Mouse (Mus musculus) left cerebral cortex, postnatal 14 days (tissue): ENCODE data around the gene Tprn. TPM values are rescaled to one million over a fixed set of nuclear protein-coding genes. Genes with fewer than 3 reads are reported as not detected.
"Not testable (repeated sequence)": the region's sequence is repeated elsewhere in the genome, so short reads cannot be mapped to it uniquely, and the experiment has no call there.

Experiments used
- DNase-seq, 2 experiments: peaks; one replicate each; pipeline ENCODE4 v3.0.0; 2021 to 2022; ENCODE audit warnings: low spot score in 2 of 2, mixed read lengths in 1 of 2
- intact Hi-C: fragments of 180-260 bp; cut with DNase I; formaldehyde crosslinking; loops from one replicate; pipeline ENCODE4 v1.15.1; 2025
- total RNA-seq, 2 experiments: library from RNA; stranded (reverse); gene quantifications; 2 replicates each; pipeline ENCODE4 v1.2.3; 2021

The Tprn gene
- total RNA-seq, 2 experiments from 2014 or later, result 14.2 to 15.7 TPM

DNA sequence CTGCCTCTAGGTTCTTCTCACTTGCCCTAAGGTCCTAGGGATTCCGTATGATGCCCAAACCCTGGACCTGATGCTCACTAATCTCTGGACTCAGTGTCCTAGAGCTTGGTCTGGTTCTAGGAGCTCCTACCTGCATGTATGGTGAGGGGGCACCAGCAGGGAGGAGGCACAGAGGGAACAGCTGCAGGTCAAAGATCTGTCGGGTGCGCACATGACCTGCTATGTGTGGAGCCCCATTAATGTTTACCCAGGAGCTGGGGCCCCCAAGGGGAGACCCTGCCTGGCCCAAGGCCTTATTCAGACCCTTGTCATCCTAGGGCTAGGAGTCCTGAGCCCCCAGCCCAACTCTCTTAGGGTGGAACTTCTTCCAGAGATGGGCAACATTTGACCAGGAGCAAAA lies 28.4 kb upstream of the Tprn start, which contains the start of gene Slc34a3:
Slc34a3 (minus strand) TSS at position 315 of the 400 bp plus-strand sequence.
- no peak for DNase-seq
- intact Hi-C loops, result no loop called here

DNA sequence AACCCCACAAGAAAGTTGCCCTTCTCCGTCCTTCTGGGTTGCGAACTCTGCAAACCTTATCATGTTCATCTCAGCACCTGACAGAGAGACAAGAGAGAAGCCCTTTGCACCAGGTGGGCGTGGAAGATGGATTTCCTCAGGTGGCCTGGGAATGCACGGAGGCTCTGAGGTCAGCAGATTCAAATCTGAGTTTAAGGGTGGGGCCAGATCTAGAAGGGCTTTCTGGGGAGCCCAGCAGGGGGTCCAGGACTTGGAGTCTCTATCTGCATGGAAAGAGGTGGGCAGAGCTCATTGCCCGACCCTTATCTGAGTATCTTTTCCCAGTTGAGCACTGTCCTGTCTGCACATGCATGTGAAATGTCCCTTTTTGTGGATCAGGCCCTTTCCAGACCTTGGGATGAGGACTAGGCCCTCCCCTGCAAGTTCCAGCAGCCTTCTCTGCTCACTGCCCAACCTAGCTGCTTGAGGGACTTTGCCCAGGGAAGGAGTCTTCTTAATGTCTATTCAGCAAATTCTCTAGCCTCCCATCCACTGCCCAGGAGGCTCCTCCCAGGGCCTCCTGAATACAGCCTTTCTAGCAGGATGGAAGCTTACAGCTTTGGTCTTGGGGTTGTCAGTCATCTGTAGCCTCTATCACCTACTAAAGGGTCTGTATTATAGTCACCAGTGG lies 27.7 kb upstream of the Tprn start:
- intact Hi-C loops, result no loop called here
- no peak for DNase-seq

DNA sequence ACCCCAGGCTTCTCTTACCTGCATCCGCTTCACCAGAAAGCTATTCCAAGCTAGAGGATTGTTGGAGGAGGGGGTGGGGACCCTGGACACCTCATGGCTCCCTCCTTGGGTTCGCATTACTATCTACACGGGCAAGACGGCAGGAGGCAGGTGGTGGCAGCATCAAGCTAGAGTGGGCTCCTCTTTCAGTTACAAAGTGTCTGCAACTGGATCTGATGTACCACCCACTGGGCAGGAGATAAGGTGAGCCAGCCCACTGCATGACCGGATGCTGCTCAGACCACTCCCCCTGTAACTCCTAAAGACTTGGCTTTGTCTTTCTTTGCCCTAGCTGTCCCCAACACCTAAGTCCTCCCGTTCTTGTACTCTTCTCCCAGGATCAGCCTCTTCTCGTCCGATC lies 25.8 kb upstream of the Tprn start, which contains the start of gene Rnf224:
Rnf224 (minus strand) TSS at position 174 of the 400 bp plus-strand sequence.
- intact Hi-C loops, result no loop called here
- DNase-seq, result no peak

DNA sequence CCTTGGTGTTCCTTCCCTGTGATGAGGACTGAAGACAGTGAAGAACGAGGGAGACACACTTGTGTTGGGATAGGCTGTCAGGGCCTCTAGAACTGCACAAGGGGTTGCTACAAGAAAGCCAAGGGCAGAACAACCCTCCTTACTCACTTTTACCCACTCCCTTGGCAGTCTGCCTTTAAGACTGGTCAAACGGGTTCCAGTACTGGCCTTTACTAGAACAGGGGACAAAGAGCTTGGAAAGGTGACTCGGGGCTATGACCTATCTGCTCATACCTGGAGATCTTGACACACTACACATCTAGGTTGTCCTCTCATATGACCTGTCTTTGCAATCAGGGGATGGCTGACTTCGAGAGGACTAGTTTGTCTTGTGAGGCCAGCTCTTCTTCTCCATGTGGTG lies 24.9 kb upstream of the Tprn start:
- intact Hi-C loops, result no loop called here
- no peak for DNase-seq

DNA sequence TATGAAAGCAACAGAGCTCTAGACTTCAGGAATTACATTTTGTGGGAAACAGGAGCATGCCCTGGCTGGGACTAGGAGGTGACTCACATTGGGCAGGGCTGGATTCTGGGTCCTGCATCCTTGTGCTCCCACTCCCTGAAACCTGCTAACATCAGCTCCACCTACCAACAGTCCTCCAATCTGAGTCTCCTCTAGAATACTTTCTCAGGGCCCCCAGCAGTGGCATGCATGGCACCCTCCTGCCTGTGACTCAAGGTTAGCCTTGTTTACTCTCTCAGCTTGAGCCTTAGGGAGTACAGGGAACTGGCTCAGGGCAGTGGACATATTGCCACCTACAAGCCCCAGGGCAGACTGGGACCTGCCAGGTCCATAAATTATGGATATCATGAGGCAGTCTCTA lies 24.3 kb upstream of the Tprn start:
- intact Hi-C loops, result no loop called here
- DNase-seq, result no peak

DNA sequence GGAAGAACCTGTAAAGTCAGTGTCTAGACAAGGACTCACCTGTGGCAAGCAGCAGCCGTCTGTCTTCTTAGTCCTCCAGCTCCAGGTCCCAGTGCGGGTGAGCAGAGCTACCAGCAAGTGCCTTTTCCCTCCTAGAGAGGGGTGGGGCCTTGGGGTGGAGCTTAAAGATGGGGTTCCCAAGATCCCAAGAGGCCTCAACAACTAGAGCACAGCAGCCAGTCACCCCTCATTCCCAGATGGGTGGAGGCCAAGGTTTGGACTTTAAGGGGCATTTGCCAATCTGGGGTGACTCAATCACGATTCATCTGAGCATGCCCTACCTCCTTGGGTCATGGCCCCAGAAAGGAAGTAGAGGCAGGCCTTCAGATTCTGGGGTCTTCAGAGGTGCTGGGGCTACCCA lies 22.7 kb upstream of the Tprn start:
- intact Hi-C loops, result no loop called here
- no peak for DNase-seq

DNA sequence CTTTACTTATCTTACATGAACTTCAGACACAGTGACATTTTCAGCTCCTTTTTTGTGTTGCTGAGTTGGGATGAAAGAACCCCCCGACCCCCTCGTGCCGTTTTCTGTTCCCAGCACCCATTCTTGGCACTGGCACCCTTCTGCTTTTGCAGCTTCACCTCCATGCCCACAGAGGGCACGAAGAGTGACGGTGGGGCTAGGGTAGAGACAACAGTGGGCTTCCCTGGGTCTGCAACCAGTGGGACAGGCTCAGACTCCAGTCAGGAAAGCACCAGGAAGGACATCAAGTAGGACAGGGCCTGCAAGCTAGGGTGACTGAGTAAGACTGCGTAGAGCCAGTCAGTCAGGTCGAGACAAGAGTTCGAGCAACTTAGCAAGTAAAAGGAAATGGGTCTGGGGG lies 22.1 kb upstream of the Tprn start:
- intact Hi-C loops, result no loop called here
- no peak for DNase-seq

DNA sequence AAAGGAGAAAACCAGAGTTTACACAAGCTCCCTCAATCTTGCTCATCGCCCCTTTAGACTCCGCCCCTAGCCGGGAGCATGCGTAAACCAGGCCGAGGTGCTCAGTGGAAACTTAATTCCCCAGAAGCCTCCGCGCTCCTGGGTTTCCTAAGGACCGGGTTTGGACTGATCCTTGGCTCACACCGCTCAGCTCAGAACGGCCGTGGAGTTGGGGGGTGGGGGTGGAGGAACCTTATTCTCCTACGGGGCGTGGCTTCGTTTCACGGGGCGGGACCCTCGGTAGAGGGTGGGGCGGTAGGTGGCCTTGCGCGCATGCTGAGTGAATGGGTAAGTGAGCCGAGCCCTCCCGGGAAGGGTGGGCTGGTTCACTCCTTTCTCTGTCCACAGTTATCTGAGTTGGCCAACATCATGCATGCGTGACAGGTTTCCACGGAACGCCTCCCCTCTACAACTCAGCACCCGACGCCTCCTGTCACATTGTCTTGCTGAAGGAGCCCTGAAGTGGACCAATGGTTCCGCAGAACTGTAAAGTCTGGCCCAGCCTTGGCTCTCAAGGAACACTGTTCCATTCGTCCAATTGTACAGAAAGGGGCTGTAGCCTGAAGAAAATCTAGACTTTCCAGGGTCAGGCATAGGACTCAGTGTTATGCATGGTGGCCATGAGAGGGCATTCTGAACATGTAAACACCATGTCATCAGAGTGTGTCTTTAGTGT lies 21.5 kb upstream of the Tprn start:
- DNase-seq, result peak; percentile 69 to 75
- intact Hi-C loops, result no loop called here

DNA sequence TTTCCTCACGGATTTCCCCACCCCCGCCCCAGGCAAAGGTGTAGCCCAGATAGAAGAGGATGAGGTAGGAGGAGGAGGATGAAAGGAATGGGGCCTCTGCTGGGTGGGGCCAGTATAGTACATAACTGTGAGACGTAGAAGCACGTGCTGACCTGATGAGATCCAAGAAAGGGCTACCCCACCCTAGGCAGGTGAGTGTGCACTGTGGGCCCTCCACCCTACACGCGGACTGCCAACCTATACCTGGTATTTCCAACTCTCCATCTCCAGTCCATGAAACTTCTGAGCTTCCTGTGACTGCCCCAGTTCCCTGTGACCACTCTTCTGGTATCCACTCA lies 21.0 kb upstream of the Tprn start:
- intact Hi-C loops, result no loop called here

DNA sequence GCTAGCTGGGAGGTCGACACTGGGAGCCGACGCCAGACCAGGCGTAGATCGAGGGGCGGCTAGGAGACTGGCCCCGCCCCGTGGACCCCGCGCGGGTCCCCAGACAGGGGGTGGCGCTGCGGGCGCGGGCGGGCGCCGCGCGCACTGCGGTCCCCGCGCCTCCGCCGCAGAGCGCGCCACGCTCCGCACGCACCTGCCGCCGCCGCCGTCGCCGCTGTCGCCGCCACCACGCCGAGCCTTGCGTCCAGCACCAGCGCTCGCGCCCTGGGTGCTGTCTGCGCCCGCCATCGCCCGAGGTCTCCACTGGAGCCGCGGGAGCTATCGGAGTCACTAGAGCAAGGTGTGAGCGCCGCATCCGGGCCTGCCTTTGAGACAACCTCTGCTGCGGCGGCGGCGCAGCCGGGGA lies 20.3 kb upstream of the Tprn start, which contains the start of the genes Rnf208 and Cysrt1:
Rnf208 (plus strand) TSS at position 155 of the 406 bp plus-strand sequence.
Cysrt1 (minus strand) TSS at position 352 of the 406 bp plus-strand sequence.
- intact Hi-C loops, result no loop called here
- DNase-seq, result peak in 1 of 2 experiments; percentile 59

More for the DNA sequence above, 21.0 kb upstream of the Tprn start:
- DNase-seq, result no peak

DNA sequence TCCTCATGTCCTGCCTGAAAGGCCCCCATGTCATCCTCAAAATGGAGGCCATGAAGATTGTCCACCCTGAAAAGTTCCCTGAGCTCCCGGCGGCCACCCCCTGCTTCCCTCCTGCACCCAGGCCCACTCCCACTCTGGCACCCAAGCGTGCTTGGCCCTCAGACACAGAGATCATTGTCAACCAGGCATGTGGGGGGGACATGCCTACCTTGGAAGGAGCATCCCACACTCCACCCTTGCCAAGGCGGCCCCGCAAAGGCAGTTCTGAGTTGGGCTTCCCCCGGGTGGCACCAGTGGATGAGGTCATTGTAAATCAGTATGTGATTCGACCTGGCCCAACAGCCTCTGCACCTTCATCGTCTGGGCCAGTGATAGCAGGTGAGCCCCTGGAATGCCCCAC lies 19.1 kb upstream of the Tprn start:
- no peak for DNase-seq
- intact Hi-C loops, result no loop called here

DNA sequence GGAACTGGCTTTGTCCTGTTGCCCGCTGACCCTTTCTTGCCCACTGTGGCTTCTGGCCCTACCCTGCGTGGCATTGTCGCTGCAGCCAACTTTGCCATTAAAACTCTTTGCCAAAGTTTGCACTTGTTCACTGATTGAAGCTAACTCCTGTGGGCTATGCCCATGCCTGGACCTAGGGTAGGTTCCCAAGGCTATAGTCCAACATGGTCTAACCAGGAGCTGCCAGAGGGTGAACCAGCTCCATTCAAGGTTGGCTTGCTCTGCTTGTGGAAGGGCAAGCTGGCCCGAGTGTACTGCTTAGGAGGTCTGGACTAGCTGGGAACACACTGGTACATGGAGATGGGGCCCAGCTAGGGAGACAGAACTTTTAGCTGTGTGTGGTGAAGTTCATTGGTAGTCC lies 18.3 kb upstream of the Tprn start:
- DNase-seq, result no peak
- intact Hi-C loops, result no loop called here

DNA sequence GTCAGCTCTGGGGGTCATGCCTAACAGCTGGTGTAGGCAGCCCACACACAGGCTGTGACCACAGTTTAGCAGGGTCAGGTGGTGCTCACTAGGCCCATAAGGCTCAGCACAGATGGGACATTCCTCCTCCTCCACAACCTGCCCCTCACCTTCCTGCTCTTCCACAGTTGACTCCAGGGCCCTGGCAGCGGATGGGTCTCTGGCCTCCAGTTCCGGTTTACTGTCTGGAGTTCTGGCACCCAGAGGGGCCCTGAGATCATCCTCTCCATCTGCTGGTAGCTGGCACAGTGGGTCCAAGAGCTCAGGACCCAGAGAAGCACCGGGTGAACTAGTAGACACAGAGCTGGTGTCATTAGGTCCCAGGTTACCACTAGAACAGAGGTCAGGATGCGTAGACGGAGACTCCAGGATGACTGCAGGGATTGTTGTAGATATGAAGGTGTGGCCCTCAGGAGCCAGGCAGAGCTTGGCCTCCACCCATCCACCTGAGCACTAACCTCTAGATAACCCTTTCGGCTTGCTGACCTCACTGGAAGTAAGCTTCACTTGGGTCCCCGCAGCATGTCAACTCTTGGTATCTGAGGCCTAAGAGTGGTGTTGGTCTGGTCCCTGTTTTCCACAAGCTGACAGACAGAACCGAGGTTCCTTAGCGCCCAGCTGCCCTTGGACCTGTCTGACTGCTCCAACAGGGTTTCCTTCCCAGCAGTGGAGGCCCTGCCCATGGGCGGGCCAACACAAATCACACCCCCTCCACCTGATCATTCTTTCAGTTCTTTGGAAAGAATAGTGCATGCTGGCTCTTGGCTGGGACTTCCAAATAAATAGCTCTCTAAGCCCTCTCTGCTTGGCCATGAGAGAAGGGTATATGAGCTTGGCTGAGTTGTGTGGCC lies 16.0 kb upstream of the Tprn start, which contains the start of gene AL732309.1:
AL732309.1 (minus strand) TSS at position 681 of the 890 bp plus-strand sequence.
- intact Hi-C loops, result no loop called here
- no peak for DNase-seq

DNA sequence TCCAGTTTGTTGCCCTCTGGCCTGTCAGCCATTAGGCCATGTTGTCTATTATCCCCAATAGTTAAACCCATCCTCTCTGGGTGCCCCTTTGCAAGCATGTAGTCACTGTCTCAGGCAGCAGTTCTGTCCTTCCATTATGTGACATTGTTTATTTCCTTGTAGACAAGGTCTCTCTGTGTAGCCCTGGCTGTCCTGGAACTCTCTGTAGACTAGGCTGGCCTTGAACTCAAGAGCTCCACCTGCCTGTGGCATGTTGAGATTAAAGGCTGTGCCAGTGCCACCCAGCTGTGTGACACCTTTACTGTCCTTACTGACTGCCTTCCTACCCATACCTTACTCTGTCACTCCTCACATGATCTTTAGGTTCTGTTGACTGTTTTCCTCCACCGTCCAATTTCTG lies 10.1 kb upstream of the Tprn start:
- no peak for DNase-seq
- intact Hi-C loops, result no loop called here

DNA sequence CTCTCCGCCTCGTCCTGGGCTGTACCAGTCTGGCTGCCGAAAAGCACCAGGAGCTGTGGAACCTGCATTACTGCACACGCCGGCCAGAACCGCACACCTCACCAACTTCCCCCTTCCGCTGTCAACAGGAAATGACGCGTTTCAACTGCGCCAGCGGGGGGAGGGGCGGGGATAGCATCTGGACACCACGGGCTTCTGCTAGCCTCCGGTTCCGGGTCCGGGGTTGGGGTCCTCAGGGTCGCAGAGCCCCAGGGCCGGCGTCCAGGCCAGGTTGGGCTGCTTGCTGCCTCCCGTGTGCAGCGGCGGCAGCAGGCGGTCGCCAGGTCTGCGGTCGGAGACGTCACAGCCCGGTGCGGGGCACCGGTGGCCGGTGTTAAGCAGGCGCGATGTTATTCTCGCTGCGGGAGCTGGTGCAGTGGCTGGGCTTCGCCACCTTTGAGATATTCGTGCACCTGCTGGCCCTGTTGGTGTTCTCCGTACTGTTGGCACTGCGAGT lies 7.1 kb upstream of the Tprn start, which contains the start of gene Tmem203:
Tmem203 (plus strand) TSS at position 156 of the 496 bp plus-strand sequence.
- intact Hi-C loops, result loop anchor here (5.0 kb wide), 1 partner anchor 63 kb away; no protein-coding TSS in a partner anchor
- DNase-seq, result peak; percentile 85 to 88

DNA sequence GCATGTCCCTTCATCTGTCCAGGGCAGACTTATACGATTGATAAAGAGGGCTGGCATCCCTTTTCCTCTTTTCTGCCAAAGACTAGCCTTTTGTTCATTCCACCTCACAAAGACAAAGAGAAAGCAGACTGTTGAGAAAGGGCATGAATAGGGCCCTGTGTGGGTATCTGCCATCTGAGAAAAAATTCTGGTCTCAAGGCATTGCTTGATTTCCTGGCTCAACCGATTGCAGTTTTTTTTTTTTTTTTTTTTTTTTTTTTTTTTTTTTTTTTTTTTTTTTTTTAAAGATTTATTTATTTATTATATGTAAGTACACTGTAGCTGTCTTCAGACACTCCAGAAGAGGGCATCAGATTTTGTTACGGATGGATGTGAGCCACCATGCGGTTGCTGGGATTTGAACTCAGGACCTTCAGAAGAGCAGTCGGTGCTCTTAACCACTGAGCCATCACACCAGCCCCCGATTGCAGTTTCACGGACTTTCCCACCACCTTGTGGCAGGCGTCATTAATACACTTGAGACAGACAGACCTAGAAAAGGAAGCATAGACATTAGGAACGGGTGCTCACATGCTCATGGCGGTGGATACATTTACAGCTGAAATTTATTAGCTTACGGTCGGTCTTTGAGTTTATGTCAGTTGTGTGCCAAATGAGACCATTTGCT lies 5.8 kb upstream of the Tprn start:
- intact Hi-C loops, result loop anchor here (5.0 kb wide), 1 partner anchor 64 kb away; no protein-coding TSS in a partner anchor
- DNase-seq, result peak in 1 of 2 experiments; percentile 44

DNA sequence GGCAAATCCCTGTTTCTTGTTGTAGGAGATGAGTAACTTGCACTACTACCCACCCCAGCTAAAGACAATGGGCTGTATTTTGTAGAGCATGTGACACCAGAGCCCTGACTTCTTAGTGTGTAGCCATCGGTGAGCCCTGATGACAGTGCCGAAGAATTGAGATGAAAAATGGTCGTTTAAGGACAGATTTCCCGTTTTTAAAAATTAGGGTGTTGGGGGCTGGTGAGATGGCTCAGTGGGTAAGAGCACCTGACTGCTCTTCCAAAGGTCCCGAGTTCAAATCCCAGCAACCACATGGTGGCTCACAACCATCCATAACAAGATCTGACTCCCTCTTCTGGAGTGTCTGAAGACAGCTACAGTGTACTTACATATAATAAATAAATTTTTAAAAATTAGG lies 5.2 kb upstream of the Tprn start:
- intact Hi-C loops, result loop anchor here (5.0 kb wide), 1 partner anchor 65 kb away; no protein-coding TSS in a partner anchor

DNA sequence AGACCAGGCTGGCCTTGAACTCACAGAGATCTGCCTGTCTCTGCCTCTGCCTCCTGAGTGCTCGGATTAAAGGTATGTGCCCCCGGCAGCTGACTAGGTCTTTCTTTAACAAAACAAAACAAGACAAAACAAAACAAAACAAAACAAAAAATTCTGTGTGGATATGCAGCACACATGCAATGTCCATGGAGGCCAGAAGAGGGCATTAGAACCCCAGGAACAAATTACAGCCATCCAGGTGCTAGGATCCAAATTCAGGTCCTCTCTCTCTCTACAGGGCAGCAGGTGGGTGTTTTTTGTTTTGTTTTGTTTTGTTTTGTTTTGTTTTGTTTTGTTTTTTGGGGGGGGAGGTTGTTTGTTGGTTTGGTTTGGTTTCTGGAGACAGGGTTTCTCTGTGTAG lies 3.5 kb upstream of the Tprn start:
- intact Hi-C loops, result loop anchor here (5.0 kb wide), 1 partner anchor 67 kb away; no protein-coding TSS in a partner anchor
- DNase-seq, result no peak

More for the DNA sequence above, 5.2 kb upstream of the Tprn start:
- not testable (repeated sequence) for DNase-seq

DNA sequence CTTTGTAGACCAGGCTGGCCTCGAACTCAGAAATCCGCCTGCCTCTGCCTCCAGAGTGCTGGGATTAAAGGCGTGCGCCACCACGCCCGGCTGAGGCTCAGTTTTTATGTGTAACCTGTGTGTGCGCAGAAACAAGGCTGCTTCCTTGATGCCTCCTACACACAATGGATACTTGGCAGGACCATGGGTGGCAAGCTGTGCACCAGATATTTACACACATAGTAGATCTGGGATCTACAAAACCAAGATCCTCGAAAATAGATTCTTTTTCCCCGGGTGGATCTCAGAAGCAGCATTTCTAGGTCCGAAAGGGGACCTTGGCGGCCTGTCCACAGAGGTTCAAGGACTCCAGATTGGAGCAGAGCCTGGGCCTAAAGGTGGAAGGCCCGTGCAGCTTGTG lies 548 bp upstream of the Tprn start:
- intact Hi-C loops, result no loop called here
- no peak for DNase-seq
